Mouse (Mus musculus): ENCODE data around the gene Stat2.
A peak's percentile ranks its signal among the peaks of the same experiment; 100 is the strongest.
"Not testable (repeated sequence)": the region's sequence is repeated elsewhere in the genome, so short reads cannot be mapped to it uniquely, and the experiment has no call there.

The Stat2 gene

DNA sequence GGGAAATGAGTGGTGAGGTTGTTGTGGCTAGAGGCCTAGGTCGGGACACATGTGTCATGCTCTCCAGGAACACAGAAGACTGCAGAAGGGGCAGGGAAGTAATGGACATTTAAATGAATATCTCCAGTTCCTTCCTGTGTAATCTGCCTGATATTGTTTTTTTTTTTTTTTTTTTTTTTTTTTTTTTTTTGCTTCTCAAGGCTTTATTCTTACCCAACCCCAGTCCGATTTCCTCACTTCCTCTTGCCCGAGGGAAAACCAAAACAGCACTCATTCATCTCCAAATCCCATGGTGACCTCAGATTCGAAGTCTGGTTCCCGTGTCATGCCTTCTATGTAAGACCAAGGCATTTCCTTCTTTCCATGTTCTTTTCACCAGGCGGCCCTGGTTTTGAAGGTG is 27.9 kb downstream of the Stat2 start:
- no peak for DNase-seq (ENCODE audit: low spot score)

DNA sequence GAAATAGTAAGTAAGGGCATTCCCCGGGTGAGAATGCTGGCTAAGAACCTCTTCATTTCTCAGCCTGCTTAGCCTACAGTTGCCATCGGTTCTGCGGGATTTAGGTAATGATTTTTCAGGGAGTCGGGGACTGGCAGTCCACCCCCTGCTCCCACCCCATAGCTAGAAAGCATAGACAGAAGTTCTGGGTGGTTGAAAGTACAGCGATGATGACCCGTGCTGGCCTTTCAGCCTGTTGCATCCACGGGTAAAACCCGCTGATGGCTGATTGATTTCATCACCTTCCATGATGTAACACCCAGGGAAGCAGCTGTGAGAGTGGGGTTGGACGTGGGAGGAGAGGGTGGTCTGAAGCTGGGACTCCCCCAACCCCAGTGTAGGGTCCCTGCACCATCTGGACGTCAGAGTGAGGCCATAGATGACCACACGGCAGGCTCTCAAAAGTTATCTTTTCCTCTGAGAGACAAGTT is 28.4 kb downstream of the Stat2 start, which contains the start of gene Il23a:
Gene Il23a (minus strand): TSS at position 51 of the 470 bp plus-strand sequence.
- DNase-seq (ENCODE audit: low spot score): no peak

DNA sequence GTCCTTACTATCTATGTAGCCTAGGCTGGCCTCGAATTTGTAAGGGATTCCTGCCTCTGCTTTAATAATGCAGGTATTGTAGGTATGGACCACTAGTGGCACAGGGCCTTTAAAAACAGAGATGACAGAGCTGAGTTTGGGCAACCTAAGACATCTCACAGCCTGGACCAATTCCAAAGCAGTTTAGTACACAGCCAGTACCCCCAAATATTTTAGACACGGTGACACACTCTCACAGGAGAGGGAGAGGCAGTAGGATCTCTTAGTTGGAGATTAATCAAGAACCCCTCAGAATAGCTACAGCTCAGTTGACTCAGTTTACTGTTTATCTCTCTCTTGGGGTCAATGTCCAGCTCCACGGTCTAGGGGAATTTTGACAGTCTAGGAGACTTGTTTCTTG is 32.0 kb downstream of the Stat2 start:
- no peak for DNase-seq (ENCODE audit: low spot score)

DNA sequence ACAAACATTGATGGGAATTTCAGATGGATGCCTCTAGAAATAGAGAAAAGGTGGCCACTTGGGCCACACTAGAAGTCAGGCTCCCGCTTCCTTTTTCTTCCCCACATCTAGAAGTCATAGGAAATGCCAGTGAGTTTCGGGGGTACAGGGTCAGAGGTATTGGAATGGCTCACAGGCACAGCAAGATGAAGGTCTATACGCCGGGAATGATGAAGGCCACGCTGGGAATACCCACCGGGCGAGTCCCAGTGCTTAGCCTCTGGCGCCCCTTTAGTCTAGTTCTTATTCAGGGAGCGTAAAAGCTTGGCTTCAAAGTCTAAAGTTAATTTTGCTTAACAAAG is 32.4 kb downstream of the Stat2 start:
- no peak for DNase-seq (ENCODE audit: low spot score)

DNA sequence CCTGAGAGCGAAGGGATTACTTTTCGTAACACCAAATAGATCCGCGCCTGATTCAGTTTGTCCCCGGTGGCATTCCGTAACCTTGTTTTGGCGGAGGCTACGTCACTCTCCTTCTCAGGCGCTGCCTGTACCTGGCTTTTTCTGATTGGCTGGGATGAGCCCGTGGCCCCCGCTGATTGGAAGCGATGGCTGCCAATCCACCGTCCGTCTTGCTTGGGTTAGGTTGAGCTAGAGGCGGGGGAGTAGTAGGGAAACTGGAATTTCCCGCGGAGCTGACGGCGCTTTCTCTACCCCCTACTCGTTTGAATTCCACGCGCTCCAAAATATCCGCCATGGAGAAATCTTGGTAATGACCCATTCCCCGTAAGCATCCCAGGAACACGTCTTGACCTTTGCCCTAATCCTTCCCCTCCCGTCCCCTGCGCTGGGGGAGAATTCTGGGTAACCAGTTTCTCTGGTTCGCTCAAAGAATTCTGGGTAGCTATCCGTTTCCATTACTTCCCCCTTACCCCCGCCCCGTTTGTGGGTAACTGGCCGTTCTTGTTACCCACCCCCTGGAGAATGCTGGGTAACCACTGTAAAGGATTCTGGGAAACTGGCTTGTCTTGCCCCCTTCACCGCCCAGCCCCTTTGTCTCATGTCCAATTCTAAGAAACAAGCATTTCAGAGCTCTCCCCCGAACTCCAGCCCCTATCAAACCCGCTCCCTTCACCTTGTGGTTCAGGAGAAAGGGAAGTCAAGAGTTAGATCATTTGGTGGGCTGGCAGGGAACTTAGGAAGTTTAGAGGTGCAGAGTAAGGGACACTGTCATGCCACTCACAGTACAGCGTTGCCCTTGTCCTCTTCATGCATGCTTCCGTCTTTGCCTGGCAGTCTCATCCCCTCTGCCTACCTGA is 33.0 kb downstream of the Stat2 start, which contains the start of gene Pan2:
Gene Pan2 (plus strand): TSS at position 210 of the 896 bp plus-strand sequence.
- peak; percentile 99 for DNase-seq (ENCODE audit: low spot score)

DNA sequence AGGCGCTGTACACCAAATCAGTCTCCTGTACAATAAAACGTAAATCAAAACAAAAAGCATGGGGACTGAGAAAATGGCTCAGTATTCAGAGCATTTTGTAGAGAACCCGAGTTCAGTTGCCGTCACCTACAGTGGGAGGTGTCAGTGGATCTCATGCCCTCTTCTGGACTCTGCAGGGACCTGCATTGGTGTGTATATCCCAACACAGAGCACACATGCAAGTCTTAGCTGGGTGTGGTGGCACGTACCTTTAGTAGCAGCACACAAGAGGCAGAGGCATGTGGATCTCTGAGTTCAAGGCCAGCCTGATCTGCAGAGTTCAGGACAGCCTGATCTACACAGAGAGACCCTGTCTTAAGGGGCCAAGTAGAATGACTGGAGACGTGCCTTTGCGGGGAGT is 39.3 kb downstream of the Stat2 start:
- no peak for DNase-seq (ENCODE audit: low spot score)

DNA sequence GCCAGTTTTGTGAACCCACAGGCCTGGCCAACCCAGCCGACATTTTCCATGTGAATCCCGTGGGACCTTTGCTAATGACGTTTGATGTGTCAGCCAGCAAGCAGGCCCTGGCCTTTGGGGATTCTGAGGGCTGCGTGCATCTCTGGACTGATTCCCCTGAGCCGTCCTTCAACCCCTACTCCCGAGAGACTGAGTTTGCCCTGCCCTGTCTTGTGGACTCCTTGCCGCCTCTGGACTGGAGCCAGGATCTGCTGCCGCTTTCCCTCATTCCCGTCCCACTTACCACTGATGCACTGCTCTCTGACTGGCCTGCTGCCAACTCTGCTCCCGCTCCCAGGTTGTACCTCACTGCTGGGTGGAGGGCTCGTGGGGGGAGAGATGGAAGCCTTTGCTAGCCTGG is 39.8 kb downstream of the Stat2 start:
- no peak for DNase-seq (ENCODE audit: low spot score)

DNA sequence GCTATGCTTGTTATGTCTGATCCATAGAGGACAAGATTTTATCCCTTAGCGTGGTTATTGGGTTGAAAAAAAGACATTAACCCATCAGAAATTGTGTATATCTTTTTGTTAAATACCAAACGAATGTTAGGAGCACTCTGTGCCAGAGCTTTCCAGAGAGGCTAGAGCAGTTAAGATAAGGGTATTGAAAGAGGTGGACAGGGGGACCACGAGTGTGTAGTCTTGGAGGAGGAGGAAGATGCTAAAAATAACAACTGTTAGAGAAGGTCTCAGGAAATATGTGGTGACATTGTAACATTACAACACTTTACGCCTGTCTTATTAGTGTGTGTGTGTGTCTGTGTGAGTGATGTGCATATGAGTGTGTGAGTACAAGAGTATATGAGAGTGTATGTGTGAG is 40.5 kb downstream of the Stat2 start:
- DNase-seq (ENCODE audit: low spot score): no peak

DNA sequence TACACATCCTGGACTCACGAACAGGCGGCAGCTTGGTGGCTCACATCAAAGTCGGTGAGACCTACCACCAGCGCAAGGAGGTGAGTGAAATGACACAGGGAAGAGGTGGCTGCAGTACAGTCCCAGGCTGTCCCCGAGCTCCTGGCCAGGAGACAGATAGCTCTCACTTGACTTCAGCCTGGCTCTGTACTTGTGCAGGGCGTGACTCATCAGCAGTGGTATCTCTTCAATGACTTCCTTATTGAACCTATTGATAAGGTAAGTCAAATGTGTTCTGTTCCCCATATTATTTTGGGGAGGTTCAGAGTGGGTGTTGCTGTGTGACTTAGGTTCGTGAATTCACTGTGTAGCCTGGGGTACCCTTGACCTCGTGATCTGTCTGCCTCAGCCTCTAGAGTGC is 45.2 kb downstream of the Stat2 start:
- DNase-seq (ENCODE audit: low spot score): no peak

DNA sequence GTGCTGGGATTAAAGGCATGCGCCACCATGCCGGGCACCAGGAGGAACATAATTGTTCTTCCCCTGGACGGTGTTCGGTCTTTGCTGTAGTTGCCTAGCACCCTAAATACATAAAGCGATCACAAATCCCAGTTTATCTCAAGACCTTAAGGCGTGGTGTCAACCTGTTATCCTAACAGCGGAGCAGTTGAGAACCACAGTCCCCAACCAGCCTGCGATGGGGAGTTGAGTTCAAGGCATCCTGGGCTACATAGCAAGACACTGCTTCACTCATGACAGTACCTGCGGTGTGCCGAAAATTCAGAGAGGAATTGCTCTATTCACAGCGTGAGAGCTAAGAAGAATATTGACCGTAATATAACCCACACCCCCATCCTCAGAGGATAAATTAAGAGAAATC is 51.3 kb downstream of the Stat2 start:
- DNase-seq (ENCODE audit: low spot score): no peak

DNA sequence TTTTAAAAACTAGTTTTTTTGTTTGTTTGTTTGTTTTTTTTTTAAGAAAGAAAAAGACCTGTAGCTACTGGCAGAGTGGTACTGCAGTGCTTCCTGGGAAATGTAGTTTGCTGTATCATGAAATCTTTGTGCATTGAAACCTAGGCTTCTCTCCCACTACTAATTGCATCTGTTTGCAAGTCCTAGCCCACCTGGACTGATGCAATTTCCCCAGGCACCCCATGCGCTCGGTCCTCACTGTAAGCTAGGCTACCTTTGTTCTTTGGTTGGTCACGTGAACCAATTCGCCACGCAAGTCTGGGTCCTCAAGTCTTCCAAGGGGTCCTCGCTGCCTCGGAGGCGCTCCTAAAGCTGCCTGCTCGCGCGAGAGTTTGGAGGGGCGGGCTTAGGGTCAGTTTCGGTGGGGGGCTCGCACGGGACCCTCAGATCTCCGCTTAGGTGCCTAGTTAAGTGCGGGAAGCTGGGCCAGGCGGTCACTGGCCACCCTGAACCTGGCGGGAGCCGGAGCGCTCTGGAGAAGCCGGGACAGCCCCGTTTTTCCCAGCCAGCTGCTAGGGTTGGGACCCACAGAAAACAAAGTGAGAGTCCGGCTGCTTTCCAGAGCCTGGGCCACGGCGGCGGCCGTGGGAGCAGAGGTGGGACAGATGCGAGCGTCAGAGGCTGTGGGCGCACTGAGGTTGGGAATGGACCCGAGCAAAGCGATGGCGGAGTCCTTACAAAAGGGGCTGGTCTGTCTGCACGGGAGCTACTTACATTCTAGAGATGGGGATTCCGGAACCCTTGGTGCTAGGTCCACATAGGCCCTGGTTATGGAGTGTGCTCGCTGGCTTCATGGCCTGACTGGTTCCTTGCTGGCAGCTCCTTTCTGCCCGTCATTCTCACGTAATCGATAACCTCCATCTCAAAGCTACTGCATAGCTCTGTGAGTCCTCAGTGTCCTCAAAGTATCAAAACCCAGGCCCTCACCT is 52.1 kb downstream of the Stat2 start, which contains the start of gene Cnpy2:
Gene Cnpy2 (plus strand): TSS at position 319 of the 968 bp plus-strand sequence.
- peak; percentile 62 for DNase-seq (ENCODE audit: low spot score)

DNA sequence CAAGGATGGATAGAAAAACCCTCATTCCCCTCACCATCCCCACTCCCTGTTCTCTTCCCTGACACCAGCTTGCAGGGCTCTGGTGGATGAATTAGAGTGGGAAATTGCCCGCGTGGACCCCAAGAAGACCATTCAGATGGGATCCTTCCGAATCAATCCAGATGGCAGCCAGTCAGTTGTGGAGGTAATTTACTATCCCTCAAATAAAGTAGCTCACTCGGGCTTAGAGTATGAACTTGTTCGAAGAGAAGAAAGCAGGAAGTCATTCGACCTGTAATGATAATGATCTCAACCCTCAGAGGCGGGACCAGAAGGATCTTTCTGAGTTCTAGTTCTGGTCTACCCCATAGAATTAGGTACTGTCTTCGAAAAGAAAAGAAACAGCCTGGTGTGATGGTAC is 53.2 kb downstream of the Stat2 start:
- DNase-seq (ENCODE audit: low spot score): no peak

DNA sequence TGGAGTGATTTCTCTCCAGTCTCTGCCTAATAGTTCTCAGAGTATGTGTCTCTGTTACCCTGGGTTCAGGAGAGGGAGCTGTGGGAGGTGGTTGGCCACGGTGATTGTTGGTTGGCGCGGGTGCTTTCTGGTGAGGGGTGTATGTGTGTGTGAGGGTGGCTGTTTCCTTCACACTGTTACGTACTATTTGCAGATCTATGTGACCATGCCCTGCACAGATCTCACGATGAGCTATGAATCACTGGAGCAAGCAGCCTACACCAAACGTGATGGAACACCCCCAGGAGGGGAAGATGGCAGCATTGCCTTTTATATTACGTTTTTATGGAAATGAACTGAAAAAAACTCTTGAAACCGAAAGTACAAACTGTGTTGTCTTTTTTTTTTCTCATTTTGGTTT is 56.5 kb downstream of the Stat2 start:
- no peak for DNase-seq (ENCODE audit: low spot score)

DNA sequence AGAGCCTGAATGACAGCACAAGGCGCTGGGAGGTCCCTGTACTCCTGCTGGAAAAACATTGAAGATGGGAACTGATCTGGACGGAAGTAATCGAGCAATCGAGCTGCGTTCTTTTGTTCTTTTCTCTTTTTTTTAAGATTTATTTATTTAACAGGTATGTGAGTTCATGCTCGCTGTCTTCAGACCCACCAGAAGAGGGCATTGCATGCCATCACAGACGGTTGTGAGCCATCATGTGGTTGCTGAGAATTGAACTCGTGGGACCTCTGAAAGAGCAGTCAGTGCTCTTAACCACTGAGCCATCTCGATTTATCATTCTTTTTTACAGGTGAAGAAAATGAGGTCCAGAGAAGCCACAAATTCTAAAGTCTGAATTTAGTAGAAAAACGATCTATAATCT is 57.3 kb downstream of the Stat2 start:
- DNase-seq (ENCODE audit: low spot score): no peak

DNA sequence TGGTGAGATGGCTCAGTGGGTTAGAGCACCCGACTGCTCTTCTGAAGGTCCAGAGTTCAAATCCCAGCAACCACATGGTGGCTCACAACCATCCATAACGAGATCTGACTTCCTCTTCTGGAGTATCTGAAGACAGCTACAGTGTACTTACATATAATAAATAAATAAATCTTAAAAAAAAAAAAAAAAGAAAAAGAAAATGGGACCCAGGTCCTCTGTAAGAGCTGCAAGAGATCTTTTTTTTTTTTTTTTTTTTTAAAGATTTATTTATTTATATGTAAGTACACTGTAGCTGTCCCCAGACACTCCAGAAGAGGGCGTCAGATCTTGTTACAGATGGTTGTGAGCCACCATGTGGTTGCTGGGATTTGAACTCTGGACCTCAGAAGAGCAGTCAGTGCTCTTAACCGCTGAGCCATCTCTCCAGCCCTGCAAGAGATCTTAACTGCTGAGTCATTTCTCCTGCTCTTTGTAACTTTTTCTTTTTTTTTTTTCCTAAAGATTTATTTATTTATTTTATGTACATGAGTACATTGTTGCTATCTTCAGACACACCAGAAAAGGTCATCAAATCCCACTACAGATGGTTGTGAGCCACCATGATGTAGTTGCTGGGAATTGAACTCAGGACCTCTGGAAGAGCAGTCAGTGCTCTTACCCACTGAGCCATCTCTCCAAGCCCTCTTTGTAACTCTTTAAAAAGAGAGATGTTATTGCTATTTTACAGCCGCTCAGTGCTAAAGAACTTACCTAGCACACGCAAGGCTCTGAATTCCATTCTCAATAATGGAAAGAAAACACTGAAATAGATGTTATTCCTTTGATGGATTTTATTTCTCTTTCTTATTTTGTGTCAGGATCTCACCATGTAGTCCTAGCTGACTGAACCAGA is 62.2 kb downstream of the Stat2 start:
- not testable (repeated sequence) for DNase-seq (ENCODE audit: low spot score)

DNA sequence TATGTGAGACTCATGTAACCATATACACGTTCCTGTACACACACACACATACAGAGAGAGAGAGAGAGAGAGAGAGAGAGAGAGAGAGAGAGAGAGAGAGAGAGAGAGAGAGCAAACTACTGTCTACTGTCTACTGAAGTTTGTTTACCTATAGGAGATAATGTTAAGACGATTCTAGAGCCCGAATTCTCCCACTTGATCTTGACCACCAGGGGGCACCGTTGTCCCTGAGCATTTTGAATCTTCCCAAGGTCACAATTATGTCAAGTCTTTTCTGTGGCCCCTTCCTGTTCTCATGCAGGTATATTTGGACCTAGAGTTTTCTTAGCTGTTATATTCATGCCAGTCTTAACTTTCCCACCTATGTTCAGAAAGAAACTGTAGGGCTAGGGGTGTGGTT is 65.2 kb downstream of the Stat2 start:
- peak; percentile 81 for DNase-seq (ENCODE audit: low spot score)

DNA sequence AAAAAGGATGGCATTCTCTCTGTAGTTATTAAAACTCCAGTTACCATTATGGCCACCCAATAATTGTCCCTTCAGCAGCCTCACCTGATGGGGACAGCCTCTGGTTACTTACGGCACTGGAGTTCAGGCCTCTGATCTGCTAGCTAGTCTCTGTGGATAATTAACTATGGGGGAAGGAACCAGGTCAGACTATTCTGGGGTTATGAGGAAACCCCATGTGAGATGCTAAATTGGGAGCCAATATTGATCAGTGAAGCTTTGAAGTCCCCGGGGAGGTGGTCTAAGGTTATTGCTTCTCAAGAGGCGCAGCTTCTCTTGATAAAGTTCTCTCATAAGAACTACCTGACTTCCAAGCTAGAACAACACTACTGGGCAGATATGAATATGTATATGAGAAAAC is 65.8 kb downstream of the Stat2 start:
- no peak for DNase-seq (ENCODE audit: low spot score)

DNA sequence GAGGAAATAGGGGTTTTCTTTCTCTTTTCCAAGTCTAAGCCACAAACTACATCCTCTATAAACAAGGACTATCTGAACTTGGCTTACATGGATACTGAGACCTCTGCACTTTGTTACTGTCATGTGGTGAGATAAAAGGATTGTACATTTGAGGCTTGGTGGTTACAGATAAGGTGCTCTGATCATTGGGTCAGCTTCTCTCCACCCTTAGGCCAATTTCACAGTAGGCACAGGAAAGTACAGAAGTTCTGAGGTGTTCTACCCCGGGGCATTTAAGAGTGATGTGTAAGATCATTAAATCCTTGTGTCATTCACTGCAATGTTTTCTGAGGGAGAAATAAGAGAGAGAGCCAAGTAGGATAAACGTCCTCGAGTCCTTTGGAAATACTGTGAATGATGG is 66.2 kb downstream of the Stat2 start:
- peak; percentile 8 for DNase-seq (ENCODE audit: low spot score)

DNA sequence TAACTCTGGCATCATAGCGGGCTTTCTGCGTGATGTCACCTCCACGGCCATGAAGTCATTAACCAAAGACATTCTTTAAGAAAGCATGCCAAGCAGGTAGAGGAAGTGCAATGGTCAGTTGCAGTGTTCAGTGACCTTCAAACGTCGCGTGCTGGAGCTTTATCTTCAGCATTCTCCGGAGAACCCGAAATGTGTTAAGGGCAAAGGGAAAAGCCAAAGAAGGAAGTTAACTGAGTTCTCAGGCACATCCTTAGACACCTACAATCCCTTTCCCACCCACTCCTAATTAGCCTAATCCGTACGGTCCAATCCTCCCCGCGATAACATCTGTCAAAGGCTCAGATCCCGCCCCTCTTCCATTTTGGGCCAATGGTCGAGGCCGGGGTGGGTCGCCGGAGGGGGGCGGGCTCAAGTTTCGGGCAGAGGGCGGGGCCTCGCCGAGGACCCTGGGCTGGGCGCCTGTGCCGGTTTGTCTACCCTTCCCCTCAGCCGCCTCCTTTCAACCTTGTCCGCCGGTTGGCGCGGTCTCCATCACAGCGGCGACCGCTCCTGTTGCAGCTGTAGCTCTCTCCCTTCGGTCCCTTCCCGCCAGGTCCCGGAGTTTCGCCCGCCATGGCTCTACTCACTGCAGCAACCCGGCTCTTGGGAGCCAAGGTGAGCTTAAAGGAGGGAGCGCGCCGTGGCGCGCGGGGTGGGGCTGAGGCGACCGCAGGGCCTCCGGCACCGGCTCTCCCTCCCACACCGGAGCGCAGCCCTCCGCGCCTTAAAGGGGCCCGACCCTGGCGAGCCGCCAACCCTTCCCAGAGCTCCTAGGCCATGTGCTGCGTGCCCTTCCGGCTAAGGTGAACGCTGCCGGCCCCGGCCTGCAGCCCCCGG is 67.2 kb downstream of the Stat2 start, which contains the start of gene Cs:
Gene Cs (plus strand): TSS at position 429 of the 876 bp plus-strand sequence.
- peak; percentile 87 for DNase-seq (ENCODE audit: low spot score)

DNA sequence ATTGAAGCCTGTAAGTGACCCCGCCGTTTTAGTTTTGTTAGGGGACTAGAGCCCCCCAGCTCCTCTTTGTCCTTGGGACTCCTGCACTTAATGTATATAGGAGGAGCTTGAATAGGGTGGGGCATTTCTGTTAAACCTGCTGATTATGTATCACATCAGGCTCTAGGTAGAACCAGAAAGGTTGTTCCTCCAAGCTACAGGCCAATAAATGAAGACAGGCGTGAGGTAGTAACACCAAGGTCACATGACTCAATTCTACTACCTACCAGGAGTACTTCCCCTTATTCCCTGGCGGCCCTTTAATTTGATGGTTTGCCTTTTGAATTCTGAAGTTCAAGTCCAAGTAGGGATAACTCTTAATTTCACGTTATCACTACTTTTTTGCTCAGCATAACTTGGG is 68.1 kb downstream of the Stat2 start:
- DNase-seq (ENCODE audit: low spot score): no peak

Measured in spleen, adult 12 weeks (tissue).